In the genomic region with DNA sequence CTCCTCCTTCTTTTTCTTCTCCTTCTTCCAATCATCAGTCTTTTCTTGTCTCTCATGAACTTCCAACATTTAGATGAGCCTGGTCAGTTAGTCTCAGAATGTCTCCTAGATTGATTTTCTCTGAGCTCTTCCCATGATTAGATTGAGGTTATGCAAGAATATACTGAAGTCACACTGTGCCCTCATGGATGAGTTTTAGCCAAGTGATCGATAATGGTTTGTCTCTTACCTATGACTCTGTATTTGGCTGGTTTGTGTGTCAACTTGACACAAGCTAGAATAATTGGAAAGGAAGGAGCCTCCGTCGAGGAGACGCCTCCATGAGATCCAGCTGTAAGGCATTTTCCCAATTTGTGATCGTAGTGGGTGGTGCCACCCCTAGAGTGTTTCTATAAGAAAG, we compare ENCODE assay signal across 24 mouse cellular contexts. TPM values are rescaled to one million over a fixed set of nuclear protein-coding genes. Genes with fewer than 3 reads are reported as not detected.
DNase-seq lines count a peak whose midpoint lies in the region; TF ChIP-seq lines count a peak whose summit lies in the region.
"Had no signal": no experiment of that assay in that cellular context is flagged by ENCODE, and none has a peak within 500 bp of the region (broad histone marks: within the 10 kb centered on the region; RNA-seq: fewer than 3 reads in every experiment).

No protein-coding gene starts in this region.

- DNase-seq in liver, adult 2 months (ENCODE audit: extremely low read depth, low read depth, low spot score): peak; percentile 99
- no peak for DNase-seq in liver
- DNase-seq: adrenal gland, adult 2 months; adrenal gland, adult 8-10 months; adrenal gland, postnatal 10 days; adrenal gland, postnatal 14 days; adrenal gland, postnatal 25 days; adrenal gland, postnatal 36 days; B cell, adult 2 months; cerebellum, adult 11 months; cerebellum, adult 11-12 months; cerebellum, adult 18-20 months; cerebellum, adult 2 months had no signal

- H3K4me1 ChIP-seq in liver, adult 2 months (ENCODE audit: control insufficient read depth, insufficient read depth, low read length): peaks cover 4% of the 10 kb centered on the region

- H3K36me3 ChIP-seq in liver, adult 2 months (ENCODE audit: control insufficient read depth, insufficient read depth, low read length): no peaks in the 10 kb centered on the region
- H3K36me3 ChIP-seq: G1E had no signal

- WGBS in liver, adult 2 months: 47% methylated on average over 5 of the region's 5 CpGs

- TF ChIP-seq CTCF in liver, adult 2 months (IDR thresholded peaks at IDR 0.05; ENCODE audit: low read depth, low read length): no peak

- no peak overlapping the region for H3K9ac ChIP-seq in liver, adult 2 months (ENCODE audit: low read depth, low read length)

- H3K27ac ChIP-seq in liver, adult 2 months (replicated peaks; ENCODE audit: insufficient read depth, low read depth, low read length): peak overlapping the region; percentile 81

- no peaks in the 10 kb centered on the region for H3K27me3 ChIP-seq in liver, adult 2 months (ENCODE audit: control insufficient read depth, insufficient read depth, low read length)

- no peaks in the 10 kb centered on the region for H3K79me2 ChIP-seq in liver, adult 2 months (ENCODE audit: control insufficient read depth, insufficient read depth, low read length)

- TF ChIP-seq POLR2A in liver, adult 2 months (IDR thresholded peaks at IDR 0.05; ENCODE audit: extremely low read depth, insufficient read depth, low read length): no peak

- no peak overlapping the region for H3K4me3 ChIP-seq in liver, adult 2 months (ENCODE audit: insufficient read depth, low read depth, low read length)

RNA-seq across cellular contexts. Expression of a gene that starts 1.9 kb away (rescaled TPM):
- total RNA-seq in liver, adult 2 months (2014; rRNA removed): not detected in 2 replicates
- not detected in 2 replicates for polyA plus RNA-seq in liver, adult 2 months (2012; rRNA removed)
- total RNA-seq: adrenal gland, adult 18-20 months; adrenal gland, adult 2 months; adrenal gland, adult 8-10 months; adrenal gland, postnatal 10 days; adrenal gland, postnatal 14 days; adrenal gland, postnatal 25 days; adrenal gland, postnatal 36 days; adrenal gland, postnatal 4 days; CH12.LX; G1E; MEL had no signal
- polyA plus RNA-seq: activated CD4-positive, CD25-positive, alpha-beta regulatory T cell, adult 4 months; adrenal gland, adult 2 months; brain, embryonic 14.5 days; C2C12; CD4-positive, CD25-positive, alpha-beta regulatory T cell, adult 4 months; cerebellum, adult 2 months; G1E; Patski had no signal

RNA-seq across cellular contexts. Expression of a gene that starts 31.9 kb away (rescaled TPM):
- total RNA-seq in liver, adult 2 months (2014; rRNA removed): 1.5 and 1.6 TPM in 2 replicates
- polyA plus RNA-seq in liver, adult 2 months (2012; rRNA removed): 0.21 and 0.43 TPM in 2 replicates

RNA-seq across cellular contexts. Expression of a gene that starts 32.4 kb away (rescaled TPM):
- not detected in 2 replicates for total RNA-seq in liver, adult 2 months (2014; rRNA removed)
- not detected in 2 replicates for polyA plus RNA-seq in liver, adult 2 months (2012; rRNA removed)
- total RNA-seq: adrenal gland, adult 18-20 months; adrenal gland, adult 2 months; adrenal gland, adult 8-10 months; adrenal gland, postnatal 10 days; adrenal gland, postnatal 14 days; adrenal gland, postnatal 25 days; adrenal gland, postnatal 36 days; adrenal gland, postnatal 4 days; CH12.LX; G1E; MEL had no signal
- polyA plus RNA-seq: activated CD4-positive, CD25-positive, alpha-beta regulatory T cell, adult 4 months; adrenal gland, adult 2 months; brain, embryonic 14.5 days; C2C12; CD4-positive, CD25-positive, alpha-beta regulatory T cell, adult 4 months; cerebellum, adult 2 months; G1E; Patski had no signal

RNA-seq across cellular contexts. Expression of a gene that starts 57.6 kb away (rescaled TPM):
- total RNA-seq in liver, adult 2 months (2014; rRNA removed): not detected in 2 replicates
- not detected in 2 replicates for polyA plus RNA-seq in liver, adult 2 months (2012; rRNA removed)
- total RNA-seq: adrenal gland, adult 18-20 months; adrenal gland, adult 2 months; adrenal gland, adult 8-10 months; adrenal gland, postnatal 10 days; adrenal gland, postnatal 14 days; adrenal gland, postnatal 25 days; adrenal gland, postnatal 36 days; adrenal gland, postnatal 4 days; CH12.LX; ES-E14; G1E; MEL had no signal
- polyA plus RNA-seq: activated CD4-positive, CD25-positive, alpha-beta regulatory T cell, adult 4 months; adrenal gland, adult 2 months; brain, embryonic 14.5 days; C2C12; CD4-positive, CD25-positive, alpha-beta regulatory T cell, adult 4 months; cerebellum, adult 2 months; G1E; Patski had no signal
